Mouse (Mus musculus): ENCODE data around the gene Qrich1.

The Qrich1 gene

DNA sequence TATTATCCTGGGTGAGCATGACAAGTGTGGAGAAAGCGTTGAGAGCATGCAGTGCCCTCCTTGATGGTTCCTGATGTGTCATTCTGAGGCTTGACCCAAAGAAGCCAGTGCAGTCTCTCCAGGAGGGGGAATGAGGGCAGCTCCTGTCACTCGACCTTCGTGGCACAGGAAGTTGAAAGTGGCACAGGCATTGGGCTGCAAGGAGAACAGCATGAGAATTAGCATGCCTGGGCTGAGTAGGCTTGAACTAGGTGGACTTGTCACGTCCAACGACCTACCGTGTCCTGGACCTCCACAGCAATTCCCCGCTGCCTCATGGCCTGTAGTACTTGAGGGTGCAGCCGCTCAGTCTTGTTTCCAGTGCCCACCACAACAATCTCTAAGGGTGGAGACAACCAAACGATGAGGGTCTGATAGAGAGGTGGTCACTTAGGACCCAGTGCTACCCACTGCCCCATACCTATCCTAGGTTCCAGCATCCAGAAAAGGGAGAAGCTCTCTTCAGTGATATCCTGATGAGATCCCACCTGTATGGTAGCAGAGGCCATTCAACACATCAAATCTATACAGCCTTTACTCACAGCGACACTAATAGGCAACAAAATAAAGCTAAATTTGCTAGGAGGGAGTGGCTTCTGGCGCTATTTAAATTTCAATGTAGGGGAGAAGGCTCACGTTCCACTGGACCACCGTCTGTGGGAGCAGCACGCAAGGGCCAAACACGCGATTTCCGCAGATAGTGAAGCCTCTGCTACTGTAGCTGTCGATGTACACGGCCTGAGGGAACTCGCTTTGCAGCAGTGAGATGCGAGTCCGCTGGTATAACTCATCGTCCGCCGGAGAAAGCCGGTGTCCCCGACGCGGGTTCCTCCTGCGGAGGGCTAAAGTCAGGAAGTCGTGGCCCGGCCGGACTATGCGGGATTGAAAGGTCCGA is 49.5 kb downstream of the Qrich1 start:
- DNase-seq, result peak in 1 of 2 experiments; percentile 15

DNA sequence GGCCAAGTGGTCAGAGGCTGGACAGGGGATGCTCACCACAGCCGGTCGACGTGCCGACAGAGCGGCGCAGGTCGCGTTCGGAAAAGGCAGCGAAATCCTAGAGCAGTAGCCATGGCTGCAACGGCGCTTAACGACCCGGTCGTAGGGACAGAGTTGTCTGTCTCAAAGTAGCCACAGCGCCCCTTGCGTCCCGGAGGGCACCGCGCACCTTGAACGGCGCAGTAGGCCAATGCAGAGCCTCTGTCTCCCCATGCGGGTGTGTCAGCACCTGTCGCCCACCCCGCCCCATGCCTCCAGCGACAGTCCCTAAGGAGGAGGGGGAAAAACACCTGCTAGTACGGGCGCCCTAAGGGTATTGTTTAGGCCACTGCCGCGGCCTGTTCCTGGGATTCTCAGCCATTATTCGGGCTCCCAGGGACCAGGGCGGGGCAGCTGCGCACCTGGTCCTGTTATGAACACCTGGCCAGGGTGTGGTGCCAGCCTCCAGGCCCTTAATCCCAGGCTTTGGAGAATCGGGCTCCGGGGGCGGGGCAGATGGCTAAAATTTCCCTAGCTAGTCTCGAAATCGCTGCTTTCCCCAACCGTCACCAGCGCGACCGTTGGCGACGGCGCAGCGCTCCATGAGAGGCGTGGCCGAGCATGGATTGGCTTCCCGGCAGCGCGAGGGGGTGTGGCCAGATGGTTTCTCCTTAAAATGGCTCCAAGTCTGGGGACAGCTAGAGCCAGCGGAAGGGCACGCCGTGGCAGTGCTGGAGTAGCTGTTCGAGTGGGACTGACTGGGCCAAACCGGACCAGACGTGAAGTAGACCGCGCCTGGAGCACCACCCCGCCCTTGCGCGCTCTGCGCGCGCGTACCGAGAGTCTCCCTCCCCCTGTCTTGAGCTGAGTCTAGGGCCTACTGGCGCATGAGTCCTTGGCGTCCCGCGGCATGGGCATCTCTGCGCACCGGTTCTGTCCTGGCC is 50.5 kb downstream of the Qrich1 start, which contains the start of gene Ndufaf3:
Ndufaf3 (minus strand) TSS at position 620 of the 962 bp plus-strand sequence.
- peak; percentile 98 to 99 for DNase-seq

DNA sequence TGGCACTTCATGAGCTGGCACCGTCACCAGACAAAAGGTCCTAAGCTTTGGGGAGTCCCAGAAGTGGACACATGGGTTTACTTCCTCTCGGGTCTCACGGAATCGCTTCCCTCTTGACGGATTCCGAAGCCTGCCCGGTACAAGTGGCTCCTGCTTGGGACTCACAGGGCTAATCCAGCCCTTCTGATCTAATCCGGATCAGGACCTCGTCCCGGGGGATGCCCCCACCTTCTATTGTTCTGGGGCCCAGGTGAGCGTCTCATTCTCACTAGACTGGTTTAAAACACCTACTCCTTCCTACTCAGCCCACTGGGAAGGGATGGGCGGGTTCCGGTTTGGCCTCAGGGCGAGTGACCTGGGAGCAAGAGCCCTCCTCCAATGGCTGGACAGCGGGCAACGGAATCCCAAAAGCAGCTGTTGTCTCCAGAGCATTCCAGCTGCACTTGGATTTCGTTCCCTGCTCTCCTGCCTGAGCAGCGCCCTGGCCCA is 51.4 kb downstream of the Qrich1 start:
- DNase-seq, result no peak

DNA sequence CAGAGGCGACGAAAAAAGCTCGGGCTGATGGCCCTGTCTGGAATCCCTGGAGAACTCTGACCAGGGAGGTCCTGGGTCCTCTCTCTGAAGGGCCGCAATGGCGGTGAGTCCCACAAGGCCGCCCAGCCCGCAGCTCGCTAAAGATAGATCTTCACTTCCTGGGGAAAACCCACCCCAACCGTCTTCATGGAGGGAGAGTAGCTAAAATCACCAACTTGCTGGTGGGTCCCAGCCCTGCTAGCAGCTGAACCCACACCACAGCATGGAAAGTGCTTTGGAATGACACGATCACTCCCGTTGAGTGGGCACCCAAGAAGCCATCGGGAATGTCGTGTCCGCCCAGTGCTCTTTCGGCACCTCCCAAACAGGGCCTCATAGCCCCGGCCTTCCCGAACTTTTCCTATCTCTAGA is 51.9 kb downstream of the Qrich1 start:
- peak; percentile 6 to 30 for DNase-seq

DNA sequence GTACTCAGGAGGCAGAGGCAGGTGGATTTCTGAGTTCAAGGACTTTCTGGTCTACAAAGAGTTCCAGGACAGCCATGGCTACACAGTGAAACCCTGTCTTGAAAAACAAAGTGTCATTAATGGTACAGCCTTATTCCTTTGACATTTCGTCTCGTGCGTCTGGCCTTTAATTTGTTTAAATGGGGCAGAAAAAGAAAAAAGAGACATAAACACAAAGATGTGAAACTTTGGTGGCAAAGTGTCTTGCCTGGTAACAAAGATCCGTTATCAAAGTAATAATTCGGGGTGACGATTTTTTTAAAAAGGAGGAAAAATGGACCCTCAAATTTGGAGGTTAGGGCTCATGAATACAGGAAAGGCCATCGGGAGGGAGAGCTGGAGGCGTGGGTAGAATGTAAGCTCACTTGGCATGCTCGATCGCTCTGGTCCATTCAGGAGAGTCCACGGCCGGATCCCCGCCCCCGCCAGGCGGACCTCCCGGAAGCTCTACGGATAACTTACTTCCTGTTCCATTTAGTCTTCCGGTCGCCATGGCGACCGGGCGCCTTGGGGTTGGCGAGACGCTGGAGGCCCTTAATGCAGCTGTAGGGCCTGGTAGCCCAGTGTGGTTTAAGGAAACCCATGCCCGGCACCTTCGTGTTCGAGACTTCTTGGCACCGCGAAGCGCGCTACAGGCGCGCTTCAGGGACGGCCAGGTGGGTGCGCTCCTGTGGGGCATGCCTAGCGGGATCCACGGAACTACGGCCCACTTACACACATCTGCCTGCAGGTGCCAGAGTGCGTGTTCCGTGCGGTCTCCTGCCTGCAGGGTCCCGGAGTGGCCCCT is 53.0 kb downstream of the Qrich1 start, which contains the start of gene Dalrd3:
Dalrd3 (plus strand) TSS at position 506 of the 826 bp plus-strand sequence.
- DNase-seq, result peak; percentile 89 to 95

DNA sequence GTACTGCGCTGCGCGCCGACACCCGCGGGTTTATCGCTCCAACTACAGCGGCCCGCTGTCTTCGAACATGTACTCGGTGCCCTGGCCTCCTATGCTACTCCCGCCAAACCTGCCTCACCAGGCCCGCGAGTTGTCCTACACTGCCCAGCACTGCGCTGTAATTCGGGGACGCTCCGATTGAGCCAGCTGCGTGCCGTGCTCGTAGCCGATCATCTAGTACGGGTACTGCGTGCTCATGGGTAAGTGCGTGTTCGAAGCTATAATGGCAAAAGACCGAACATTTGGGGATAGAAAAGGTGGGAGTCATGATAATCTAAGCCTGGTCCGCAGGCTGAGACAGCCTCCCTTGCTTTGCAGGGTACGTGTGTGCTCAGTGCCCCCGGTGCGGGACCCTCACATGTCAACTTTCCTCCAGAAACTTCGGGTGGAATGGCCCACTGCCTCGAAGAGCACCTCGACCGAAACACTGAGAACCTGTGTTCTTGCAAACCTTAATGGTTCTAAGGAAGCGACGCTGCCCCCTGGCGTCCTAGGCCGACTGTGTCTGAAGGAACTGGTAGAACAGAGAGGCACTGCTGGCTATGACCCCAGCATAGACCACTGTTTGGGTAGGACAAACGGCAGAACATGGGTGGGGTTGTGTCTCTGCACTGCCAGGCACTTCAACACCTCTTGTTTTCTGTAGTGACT is 53.7 kb downstream of the Qrich1 start:
- DNase-seq, result peak; percentile 71 to 87

DNA sequence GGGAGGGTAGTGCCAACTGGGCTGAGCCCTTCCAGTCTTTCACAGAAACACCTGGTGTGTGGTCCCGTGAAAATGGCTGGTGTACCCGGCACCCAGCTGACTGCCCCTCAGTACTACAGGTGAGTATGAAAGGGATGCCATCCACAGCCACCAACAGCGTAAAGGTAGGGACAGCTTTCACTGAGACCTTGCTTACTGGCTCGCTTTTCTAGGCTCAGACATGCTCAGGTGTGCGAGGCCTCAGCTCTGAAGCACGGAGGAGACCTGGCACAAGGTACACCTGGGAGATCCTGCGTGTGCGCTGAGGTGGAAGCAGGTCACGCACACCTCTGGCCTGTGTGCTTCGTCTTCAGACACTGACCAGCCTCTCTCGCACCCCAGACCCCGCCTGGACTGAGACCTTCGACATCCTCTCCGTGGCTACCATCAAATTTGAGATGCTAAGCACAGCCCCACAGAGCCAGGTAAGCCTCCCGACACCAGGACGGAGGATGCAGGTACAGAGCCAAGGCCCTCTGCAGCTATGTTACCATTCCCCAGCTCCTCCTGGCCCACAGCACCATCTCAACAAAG is 54.9 kb downstream of the Qrich1 start:
- peak in 1 of 2 experiments; percentile 24 for DNase-seq

DNA sequence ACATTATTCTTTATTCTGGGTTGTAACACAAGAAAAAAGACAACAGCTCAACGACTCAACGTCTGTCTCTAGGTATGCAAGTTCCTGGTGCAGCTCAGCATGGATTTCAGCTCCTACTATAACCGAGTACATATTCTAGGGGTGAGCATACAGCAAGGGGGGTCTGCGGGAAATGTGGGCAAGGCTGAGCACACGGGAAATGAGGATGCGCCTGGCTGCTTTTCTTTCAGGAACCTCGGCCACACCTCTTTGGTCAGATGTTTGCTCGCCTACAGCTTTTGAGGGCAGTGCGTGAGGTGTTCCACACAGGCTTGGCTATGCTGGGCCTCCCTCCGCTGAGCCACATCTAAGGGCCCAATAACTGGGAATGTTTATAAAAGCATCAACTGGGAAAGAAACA is 55.7 kb downstream of the Qrich1 start:
- no peak for DNase-seq

DNA sequence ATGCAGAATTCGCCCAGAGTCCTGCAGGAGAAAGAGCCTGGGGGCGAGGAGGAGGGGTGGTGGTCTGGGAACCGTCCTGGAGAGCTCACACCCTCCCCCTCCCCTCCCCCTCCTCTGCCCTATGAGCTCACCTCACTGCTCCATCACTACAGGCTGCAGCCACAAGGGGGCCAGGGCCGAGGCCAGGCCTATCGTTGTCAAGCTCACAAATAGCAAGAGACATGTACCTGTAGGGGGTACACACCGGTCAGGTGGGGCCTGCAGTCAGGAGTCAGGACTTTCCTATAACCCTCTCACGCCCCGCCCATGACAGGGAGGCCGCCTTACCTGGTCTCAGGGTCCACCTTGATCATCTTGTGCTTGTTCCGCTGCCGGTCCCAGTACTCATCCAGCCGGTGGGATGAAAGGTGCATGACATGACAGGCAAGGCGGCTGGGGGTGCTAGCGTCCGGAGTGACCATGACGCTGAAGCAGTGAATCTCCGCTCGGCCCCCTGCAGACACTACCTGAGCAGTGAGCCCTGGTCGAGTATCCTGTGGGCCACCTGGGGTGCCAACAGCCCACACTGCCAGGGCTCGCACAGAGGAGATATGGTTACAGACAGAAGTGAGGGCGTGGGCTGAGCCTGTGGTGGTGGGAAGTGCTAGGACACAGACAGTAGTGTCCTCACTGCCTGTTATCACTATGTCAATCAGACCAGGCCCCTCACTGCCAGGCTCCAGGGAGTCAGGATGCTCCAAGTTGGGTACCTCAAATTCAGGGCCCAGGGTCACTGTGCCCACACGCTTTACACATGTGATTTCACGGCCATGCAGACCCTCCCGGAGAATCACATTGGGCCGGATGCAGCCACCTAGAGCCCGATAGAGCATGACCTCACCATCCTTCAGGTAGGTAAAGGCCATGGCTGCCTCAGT is 57.4 kb downstream of the Qrich1 start:
- peak; percentile 66 to 80 for DNase-seq

DNA sequence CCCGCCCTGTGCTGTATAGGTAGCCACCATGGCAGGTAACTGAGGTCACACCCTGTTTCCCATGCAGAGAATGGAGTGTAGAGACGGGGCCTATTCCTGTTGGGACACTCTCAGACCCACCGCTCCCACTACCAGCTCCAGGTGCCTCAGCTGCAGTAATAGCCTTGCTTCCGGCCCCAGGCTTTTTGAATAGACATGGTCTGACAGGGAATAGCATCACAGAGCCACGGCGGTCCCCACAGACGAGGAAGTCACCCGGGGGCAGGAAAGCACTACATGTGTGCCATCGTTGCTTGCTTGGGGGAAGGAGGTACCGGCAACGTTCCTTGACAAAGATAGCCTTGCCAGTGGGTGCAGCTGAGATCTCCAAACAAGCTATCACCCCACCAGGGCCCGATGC is 58.3 kb downstream of the Qrich1 start:
- DNase-seq, result peak; percentile 12 to 17

DNA sequence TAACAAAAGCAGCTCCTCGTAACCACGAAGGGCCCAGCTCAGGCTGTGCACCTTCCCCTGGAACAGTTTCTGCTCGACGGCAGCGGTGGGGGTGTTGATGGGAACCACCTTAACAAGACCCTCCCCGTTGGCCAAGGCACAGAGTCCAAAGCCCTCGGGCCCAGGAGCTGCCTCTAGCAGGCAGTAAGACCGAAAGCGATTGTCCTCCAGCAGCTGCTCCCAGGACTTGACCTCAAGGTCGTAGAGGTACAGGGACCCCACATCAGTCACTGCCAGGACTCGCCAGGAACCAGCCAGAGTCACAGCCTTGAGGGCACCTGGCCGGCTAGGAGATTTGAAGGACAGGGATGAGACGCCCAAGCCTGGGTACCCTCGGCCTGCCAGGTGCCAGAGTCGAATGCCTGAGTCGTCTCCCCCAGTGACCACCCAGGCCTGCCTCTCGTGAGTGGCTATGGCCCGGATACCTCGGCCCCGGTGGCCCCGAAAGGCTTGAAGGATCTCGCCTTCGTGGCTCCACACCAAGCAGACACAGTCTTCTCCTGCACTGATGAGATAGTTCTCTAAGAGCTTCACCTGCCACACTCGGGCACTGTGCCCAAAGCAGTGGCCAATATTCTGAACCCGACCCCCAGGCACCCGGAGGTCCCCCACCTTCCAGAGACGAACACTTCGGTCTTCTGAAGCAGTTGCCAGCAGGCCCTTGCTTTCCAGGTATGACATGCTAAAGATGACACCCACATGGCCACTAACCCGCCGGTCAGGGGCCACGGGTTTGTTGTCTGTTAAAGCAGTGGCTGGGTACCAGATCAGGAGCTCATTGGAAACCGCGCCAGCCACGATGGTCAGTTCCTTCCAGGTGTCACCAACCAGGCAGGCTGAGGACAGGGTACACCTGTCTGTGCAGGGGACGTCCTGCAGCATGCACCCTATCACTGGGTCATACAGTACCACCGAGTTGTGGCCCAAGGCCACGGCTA is 59.0 kb downstream of the Qrich1 start:
- DNase-seq, result peak; percentile 23 to 40

DNA sequence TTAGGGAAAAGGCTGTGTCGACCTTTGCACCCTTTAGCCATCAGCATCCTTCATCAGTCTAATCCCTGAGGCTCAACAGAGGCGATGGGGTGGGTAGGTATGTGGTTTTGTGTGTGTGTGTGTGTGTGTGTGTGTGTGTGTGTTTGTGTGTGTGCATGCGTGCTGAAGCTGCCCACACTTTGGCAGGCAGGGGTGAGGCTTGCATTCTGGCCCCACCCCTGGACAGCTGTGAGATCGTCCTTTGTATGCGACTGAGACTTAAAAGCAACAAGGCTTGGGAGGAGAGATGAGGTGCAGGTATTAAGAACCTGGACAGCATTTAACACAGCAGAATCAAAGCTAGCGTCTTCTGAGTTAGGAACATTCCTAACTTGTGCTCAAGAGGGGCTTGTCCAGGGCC is 60.4 kb downstream of the Qrich1 start:
- DNase-seq, result no peak

DNA sequence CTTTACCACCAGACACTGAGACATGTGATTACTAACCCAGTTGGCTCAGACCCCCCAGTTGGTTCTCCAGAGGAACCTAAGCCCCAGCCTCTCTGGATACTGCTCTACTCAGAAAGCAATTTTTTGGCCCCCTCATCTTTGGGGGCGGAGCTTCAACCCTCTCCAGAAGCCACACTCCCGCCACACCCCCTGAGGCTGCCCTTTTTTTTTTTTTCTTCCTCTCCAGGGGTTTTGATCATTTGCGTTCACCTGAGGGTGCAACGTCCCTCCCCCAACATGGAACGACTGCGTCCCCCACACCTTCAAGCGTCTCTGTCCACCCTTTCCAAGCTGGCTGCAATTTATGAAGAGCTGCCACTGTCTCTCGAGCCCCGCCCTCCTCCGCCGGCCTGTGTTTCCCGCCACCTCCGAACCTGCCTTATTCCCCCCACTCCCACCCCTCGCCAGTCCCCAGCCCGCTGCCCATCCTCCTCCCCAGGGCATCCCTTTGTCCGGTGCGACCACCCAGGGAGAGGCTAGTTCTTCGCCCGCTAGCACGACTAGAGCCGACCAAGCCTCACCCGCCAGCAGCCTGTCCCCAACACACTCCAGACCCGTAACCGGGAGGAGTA is 61.4 kb downstream of the Qrich1 start:
- peak; percentile 49 to 73 for DNase-seq

DNA sequence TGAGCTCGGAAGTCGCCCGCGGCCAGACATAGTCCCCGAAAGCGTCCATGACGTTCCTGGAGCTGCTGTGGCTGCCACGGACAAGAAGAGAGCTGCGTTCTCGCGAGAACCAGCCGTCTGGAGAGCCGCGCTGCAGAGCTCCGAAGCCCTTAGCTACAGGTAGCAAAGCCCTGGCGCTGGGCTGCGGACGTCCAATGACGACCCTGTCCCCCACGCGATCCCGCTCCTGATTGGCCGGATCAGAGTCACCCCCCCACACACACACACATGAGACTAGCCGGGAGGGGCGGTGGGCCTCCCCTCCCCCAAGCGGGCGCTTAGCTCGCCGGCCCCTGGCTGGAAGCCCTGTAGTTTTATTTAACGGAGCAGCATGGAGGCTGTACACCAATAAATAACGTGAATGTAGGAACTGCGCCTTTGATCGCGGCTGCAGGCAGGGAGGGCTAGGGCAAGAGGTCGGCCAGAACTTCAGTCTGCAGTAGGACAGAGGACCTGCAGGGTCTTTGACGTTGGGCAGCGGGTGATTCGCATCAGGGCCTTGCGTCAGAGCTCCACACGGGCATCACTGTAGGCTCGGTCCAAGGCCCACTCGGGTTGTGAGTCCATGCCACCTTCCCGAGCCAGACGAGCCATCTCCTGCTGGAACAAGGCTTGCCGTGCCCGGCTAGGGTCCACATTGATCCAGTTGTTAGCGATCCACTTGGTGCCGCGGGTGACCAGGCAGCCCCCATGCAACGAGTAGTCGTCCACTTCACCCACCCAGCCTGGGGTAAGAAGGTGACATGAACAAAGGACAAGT is 62.1 kb downstream of the Qrich1 start, which contains the start of gene Wdr6:
Wdr6 (minus strand) TSS at position 195 of the 799 bp plus-strand sequence.
- DNase-seq, result peak; percentile 90 to 95

DNA sequence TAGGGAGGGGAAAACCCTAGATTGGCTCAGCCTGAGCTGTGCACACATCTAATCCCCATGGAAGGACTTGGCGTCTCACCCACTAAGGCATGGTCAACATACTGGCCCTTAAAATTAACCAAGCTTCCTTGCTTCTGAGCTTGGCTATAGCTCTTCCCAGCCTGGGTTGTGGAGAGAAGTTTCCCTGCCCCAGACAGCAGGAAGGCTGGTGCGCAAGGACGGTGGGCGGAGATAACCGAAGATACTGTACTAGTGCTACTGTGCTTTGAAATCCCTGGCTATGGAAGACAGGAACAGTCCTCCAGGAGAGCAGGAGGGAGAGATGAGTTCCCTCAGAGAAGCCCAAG is 62.7 kb downstream of the Qrich1 start:
- no peak for DNase-seq

DNA sequence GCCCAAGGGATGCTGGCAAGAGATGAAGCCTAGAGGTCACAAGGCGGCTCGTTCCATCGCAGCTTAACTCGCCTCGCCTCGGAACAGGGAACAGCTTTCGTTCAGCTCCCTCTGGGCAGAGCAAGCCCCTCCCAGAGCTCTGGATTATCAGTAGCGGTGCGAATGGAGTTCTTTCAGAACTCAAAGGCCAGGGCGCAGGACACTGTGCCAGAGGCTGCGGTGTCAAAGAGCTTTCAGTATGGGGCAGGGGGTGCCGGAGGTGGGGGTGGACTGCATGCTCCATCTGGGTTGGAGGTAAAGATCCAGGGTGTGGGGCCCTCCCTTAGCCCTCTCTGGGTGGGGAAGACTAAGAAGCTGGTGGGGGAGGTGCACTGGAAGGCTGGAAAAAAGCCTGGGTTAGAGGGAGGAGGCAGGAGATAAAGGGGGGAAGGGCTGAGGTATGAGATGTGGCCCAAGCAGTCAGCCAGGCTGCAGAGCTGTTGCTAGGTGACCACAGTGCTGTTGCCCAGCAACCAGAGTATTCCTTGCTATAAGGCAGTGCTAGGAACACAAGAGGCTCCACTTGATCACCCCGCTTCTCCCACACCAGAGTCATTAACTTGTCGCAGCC is 71.1 kb downstream of the Qrich1 start:
- DNase-seq, result peak; percentile 63 to 73

DNA sequence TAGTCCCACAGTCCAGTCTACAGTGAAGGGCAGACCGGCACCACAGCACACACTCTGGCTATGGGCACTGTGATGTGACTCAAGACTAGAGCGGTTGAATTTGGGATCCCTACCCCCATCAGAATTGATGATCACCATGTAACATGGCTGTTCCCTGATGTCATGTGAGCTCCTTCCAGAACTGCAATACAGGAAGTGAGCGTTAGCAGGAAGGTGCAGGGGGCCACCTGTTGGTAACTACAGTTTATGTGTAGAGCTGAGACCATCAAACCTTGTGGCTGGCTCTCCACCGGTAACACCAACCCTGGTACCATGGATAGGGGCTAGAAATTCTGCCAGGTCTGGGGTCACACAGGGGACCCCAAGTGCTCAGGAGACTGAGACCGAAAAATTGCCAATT is 72.6 kb downstream of the Qrich1 start:
- DNase-seq, result peak in 1 of 2 experiments; percentile 14
